Mouse (Mus musculus) embryonic facial prominence, embryonic 14.5 days (tissue): Measurements from ENCODE around the gene Slc35c2. TPM values are rescaled to one million over a fixed set of nuclear protein-coding genes. Genes with fewer than 3 reads are reported as not detected.

Experiments
- ATAC-seq: fragments of 200-750 bp; cut with Nextera tagmentation; 2 replicates; pipeline ENCODE4 v1.8.0; 2017; ENCODE audit warnings: low read depth, moderate number of reproducible peaks, moderate TSS enrichment
- DNase-seq: peaks from one replicate; pipeline ENCODE4 v3.0.0-alpha.2; 2015; ENCODE audit warnings: low spot score
- H3K27ac ChIP-seq: fragments of 300-500 bp; sonication (generic); replicated peaks from 2 replicates; pipeline ENCODE4 v1.5.1; 2014; ENCODE audit warnings: low read depth, mild to moderate bottlenecking, low read length, moderate library complexity
- H3K27me3 ChIP-seq: fragments of 300-500 bp; sonication (generic); replicated peaks from 2 replicates; pipeline ENCODE4 v1.6.1; 2014; ENCODE audit warnings: low read length; ENCODE audit not compliant: control insufficient read depth, insufficient read depth
- H3K36me3 ChIP-seq: fragments of 300-500 bp; sonication (generic); 2 replicates; pipeline ENCODE4 v1.6.1; 2014; ENCODE audit warnings: low read length, mixed read lengths; ENCODE audit not compliant: control insufficient read depth, insufficient read depth
- H3K4me1 ChIP-seq: fragments of 300-500 bp; sonication (generic); 2 replicates; pipeline ENCODE4 v1.6.1; 2014; ENCODE audit warnings: antibody characterized with exemption, low read length; ENCODE audit not compliant: control insufficient read depth, insufficient read depth
- H3K4me2 ChIP-seq: fragments of 300-500 bp; sonication (generic); 2 replicates; pipeline ENCODE4 v1.6.1; 2014; ENCODE audit warnings: low read depth, mild to moderate bottlenecking, low read length, moderate library complexity, mixed read lengths
- H3K4me3 ChIP-seq: fragments of 300-500 bp; sonication (generic); 2 replicates; pipeline ENCODE4 v1.5.1; 2014; ENCODE audit warnings: low read depth, mild to moderate bottlenecking, low read length
- H3K9ac ChIP-seq: fragments of 300-500 bp; sonication (generic); 2 replicates; pipeline ENCODE4 v1.6.1; 2014; ENCODE audit warnings: low read depth, mild to moderate bottlenecking, low read length, moderate library complexity, mixed read lengths
- H3K9me3 ChIP-seq: fragments of 300-500 bp; sonication (generic); 2 replicates; pipeline ENCODE4 v1.6.1; 2016; ENCODE audit warnings: low read length; ENCODE audit not compliant: control insufficient read depth
- WGBS: fragments of 180-500 bp; shearing (Covaris S2); extraction: QIAGEN DNeasy Blood & Tissue Kit; methylation state at CpG from one replicate; pipeline ENCODE4 v1.1.7; 2014; 5-methylcytosine and 5-hydroxymethylcytosine counted together
- polyA plus RNA-seq: library from polyadenylated mRNA; unstranded; fragments of >200 nt; fragmentation: Nextera tagmentation; extraction: Ambion mirVana; gene quantifications from 2 replicates; pipeline ENCODE4 v1.2.1, GENCODE M21; 2014

Slc35c2 gene
- polyA plus RNA-seq, 1 experiment from 2014 or later = 45.6 TPM

DNA sequence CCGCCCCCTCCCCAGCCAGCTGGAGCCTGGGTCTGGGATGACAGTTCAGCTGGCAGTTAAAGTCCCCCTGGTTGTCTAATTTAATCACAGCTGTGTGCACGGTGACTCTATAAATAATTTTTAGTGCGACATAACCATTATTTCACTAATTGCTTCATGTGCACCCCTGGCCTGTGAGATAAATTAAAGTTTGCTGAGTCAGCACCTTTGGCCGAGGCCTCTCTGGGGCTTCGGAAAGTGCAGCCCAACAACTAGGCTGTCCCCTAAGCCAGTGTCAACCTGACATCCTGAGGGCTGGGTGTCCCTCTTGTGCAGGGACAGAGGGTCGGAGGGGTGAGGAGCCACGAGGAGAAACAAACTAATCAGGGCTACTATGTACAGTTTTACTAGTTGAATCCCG, 27.8 kb downstream of the Slc35c2 start:
- no peaks in the 10 kb centered on the region for H3K36me3 ChIP-seq
- H3K9ac ChIP-seq = no peak overlapping the region
- H3K27ac ChIP-seq = no peak overlapping the region
- no peak overlapping the region for H3K4me3 ChIP-seq
- H3K4me2 ChIP-seq = no peak overlapping the region
- H3K9me3 ChIP-seq = no peaks in the 10 kb centered on the region
- WGBS = 75% methylated on average over 8 of the region's 8 CpGs
- H3K4me1 ChIP-seq = no peaks in the 10 kb centered on the region
- peaks cover 16% of the 10 kb centered on the region for H3K27me3 ChIP-seq
- no peak for ATAC-seq
- no peak for DNase-seq

DNA sequence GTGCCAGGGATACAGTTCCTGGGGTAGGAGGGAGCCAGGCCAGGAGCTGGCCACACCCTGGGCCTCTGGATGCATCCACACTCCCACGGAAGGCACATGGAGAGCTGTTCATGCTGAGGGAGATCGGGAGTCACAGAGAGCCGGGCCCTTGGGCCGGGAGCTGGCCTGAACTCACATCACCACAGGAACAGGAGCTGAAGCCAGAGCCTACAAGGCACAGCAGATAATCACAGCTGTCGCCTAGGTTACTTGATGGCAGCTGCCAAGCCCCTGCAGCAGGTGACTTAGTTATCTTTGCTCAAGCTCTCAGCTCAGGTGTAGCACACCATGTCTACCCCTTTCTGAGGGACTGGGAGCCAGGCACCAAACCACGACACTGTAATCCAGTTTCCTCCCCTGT, 29.3 kb downstream of the Slc35c2 start:
- Histone ChIP-seq H3K4me3 (no peak overlapping the region), H3K4me2 (no peak overlapping the region), H3K9me3 (no peaks in the 10 kb centered on the region), H3K4me1 (no peaks in the 10 kb centered on the region), H3K36me3 (no peaks in the 10 kb centered on the region), H3K27me3 (peaks cover 27% of the 10 kb centered on the region), H3K9ac (no peak overlapping the region), H3K27ac (no peak overlapping the region)
- ATAC-seq = no peak
- no peak for DNase-seq
- 77% methylated on average over 6 of the region's 6 CpGs for WGBS

DNA sequence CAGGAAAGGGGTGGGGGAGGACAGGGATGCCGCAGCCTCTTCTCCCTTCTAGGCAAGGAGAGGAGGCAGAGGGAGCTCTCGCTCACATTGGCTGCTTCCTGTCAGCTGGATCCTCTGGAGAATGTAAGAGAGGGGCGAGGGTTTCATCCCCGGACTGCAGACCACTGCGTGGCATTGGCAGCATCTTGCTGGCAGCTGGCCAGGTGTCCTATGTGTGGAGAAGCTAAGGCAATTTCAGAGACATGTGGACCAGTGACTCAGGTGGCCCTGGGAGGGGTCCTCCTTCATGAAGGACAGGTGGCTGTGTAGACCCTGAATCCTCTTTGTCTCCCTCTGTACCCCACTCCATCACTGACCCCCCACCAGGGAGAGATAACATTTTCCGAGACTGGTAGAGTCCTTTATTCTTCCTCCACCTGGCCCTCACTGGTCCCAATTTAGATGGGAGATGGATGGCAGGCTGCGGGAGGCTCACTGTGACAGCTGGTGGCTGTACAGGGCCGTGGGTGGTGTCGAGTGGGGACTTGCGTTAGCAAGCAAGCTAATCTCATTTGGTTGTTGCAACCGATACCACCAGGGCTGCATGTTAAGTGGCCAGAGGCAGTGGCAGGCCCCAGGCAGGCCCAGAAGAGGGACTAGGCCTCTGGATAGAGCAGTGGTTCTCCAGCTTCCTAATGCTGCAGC, 30.4 kb downstream of the Slc35c2 start:
- peaks cover 27% of the 10 kb centered on the region for H3K27me3 ChIP-seq
- no peaks in the 10 kb centered on the region for H3K36me3 ChIP-seq
- ATAC-seq = 0 out of 2 replicates have a peak, but pooled peaks have one; percentile 26
- H3K4me1 ChIP-seq = no peaks in the 10 kb centered on the region
- no peak overlapping the region for H3K4me2 ChIP-seq
- 44% methylated on average over 11 of the region's 11 CpGs for WGBS
- H3K9me3 ChIP-seq = no peaks in the 10 kb centered on the region
- no peak overlapping the region for H3K4me3 ChIP-seq
- H3K27ac ChIP-seq = no peak overlapping the region
- no peak for DNase-seq
- H3K9ac ChIP-seq = no peak overlapping the region

DNA sequence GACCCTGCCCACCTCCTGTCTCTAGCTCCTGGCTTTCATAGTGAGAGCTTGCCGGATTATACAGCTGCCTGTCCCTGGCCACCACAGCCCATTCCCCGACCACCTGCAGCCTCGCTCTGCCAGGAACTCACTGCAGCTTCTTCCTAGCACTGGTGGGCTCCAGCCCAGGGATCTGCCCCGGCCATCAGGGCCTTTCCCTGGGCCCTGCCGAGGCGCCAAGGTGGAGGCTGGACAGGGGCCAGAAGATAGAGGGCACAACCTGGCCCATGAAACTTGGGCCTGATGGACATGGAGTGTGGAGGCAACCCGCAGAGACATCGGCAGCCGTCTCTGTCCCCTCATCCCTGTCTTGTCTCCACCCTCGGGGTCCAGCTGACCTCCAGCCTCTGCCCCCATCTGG, 31.5 kb downstream of the Slc35c2 start:
- peaks cover 21% of the 10 kb centered on the region for H3K27me3 ChIP-seq

DNA sequence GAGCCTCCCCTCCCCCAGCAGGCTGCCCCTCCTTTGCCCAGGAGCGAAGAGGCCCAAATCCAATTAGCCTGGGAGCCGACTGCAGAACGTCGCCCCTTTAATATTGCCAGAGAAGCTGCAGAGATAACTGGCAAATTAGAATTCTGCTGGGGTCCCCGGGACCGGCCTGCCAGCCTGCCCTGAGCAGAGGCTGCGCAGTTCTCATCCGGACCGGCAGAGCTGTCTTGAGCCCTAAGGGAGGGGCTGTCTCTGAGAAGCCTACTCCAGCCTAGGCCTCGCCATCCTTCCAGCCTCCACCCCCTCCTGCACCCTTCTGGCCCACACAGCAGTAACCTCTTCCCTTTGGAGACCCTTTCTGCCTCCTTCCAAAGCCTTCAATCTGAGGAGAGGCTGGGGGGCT, 33.8 kb downstream of the Slc35c2 start:
- H3K27ac ChIP-seq = no peak overlapping the region
- no peak overlapping the region for H3K9ac ChIP-seq
- H3K9me3 ChIP-seq = no peaks in the 10 kb centered on the region
- ATAC-seq (no peak), DNase-seq (no peak)
- H3K4me3 ChIP-seq = no peak overlapping the region
- H3K36me3 ChIP-seq = no peaks in the 10 kb centered on the region
- WGBS = 10% methylated on average over 9 of the region's 10 CpGs
- H3K4me2 ChIP-seq = no peak overlapping the region
- H3K4me1 ChIP-seq = no peaks in the 10 kb centered on the region
- peaks cover 27% of the 10 kb centered on the region for H3K27me3 ChIP-seq

More for the DNA sequence above, 31.5 kb downstream of the Slc35c2 start:
- ATAC-seq (no peak), DNase-seq (no peak)
- H3K4me2 ChIP-seq = no peak overlapping the region
- no peaks in the 10 kb centered on the region for H3K4me1 ChIP-seq
- no peaks in the 10 kb centered on the region for H3K9me3 ChIP-seq
- H3K36me3 ChIP-seq = no peaks in the 10 kb centered on the region
- H3K27ac ChIP-seq = no peak overlapping the region
- no peak overlapping the region for H3K9ac ChIP-seq
- WGBS = 53% methylated on average over 7 of the region's 10 CpGs
- no peak overlapping the region for H3K4me3 ChIP-seq

DNA sequence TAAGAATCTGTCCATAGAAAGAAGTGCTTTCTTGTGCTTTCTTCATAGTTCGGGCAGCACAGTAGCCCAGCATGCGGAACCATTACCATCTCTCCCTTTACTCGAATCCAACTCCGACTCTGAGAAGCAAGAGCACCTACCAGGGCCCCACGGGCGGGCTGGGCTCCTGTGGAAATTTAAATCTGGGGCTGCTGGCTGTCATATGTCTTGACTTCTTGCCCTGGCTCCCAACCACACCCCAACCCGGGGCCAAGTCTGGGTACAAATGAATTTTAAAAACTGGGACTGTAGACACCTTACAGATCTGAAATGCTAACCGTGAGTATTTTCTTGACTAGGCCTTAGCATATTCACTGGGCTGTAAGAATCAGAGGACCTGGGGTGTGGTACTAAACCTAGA, 34.4 kb downstream of the Slc35c2 start:
- WGBS = 70% methylated on average over 8 of the region's 8 CpGs
- no peaks in the 10 kb centered on the region for H3K4me1 ChIP-seq
- ATAC-seq = no peak
- no peak overlapping the region for H3K4me3 ChIP-seq
- H3K27ac ChIP-seq = no peak overlapping the region
- H3K9me3 ChIP-seq = no peaks in the 10 kb centered on the region
- peaks cover 27% of the 10 kb centered on the region for H3K27me3 ChIP-seq
- no peak overlapping the region for H3K9ac ChIP-seq
- H3K4me2 ChIP-seq = no peak overlapping the region
- no peaks in the 10 kb centered on the region for H3K36me3 ChIP-seq
- no peak for DNase-seq

DNA sequence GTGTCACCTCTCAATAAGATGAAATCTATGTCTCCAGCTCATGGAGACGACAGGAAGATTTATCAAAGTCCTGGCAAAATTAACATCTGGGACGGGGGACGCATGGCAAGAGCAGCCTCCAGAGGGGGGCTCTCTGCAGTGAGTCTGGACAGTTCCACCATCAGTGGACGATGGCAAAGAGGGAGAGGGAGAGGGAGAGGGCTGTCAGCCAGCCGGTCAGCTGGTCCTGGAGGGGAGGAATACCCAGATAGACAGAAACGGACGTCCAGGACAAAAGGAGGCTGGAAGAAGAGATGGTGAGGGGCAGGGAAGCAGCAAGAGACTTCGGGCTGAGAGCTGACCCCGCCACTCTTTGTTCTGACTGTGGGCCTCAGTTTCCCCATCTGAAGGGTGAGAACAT, 34.9 kb downstream of the Slc35c2 start:
- H3K4me2 ChIP-seq = no peak overlapping the region
- H3K9ac ChIP-seq = no peak overlapping the region
- no peaks in the 10 kb centered on the region for H3K4me1 ChIP-seq
- H3K9me3 ChIP-seq = no peaks in the 10 kb centered on the region
- DNase-seq = no peak
- peaks cover 27% of the 10 kb centered on the region for H3K27me3 ChIP-seq
- H3K36me3 ChIP-seq = no peaks in the 10 kb centered on the region
- ATAC-seq = no peak
- no peak overlapping the region for H3K4me3 ChIP-seq
- H3K27ac ChIP-seq = no peak overlapping the region
- WGBS = 55% methylated on average over 9 of the region's 9 CpGs

DNA sequence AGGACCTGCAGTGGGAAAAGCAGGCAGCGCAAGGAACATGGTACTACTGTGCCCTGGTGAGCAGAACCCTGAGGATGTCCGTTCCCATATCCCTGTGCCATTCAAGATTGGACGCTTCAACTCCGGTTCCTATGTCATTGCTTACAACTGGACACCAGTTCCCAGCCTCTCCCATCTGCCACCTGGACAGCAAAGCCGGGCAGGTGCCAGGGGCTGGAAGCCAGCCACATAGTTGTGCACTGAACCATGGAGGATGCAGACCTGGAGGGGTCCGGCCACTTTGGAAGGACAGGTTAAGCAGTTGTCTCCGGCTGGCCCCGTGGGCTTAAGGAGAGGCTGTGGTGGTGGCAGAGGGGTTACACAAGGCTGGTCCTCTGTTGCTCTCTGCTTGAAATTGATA, 35.3 kb downstream of the Slc35c2 start:
- Histone ChIP-seq H3K27me3 (peaks cover 31% of the 10 kb centered on the region), H3K27ac (no peak overlapping the region), H3K4me2 (no peak overlapping the region), H3K9ac (no peak overlapping the region), H3K9me3 (no peaks in the 10 kb centered on the region), H3K36me3 (no peaks in the 10 kb centered on the region), H3K4me3 (no peak overlapping the region), H3K4me1 (no peaks in the 10 kb centered on the region)
- DNase-seq = no peak
- 63% methylated on average over 8 of the region's 8 CpGs for WGBS
- no peak for ATAC-seq

DNA sequence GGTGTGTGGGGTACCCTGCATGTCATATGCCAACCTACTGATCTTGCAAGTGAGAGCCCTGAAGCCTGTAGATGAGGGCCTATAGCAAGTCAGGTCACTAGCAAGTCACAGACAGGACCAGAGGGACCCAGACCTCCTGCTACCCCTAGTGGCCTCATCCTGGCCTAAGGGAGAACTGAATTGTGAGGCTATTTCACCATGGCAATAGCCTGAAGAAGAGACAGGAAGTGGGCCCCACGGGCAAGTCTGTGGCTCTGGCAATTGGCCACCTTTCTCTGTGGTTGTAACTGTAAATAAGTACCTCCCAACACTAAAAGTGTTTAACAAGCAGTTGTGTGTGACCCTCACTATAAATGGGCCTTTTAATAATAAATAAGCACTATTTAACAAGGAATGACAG, 36.8 kb downstream of the Slc35c2 start:
- Histone ChIP-seq H3K27ac (no peak overlapping the region), H3K4me3 (no peak overlapping the region), H3K36me3 (no peaks in the 10 kb centered on the region), H3K9me3 (no peaks in the 10 kb centered on the region), H3K4me2 (no peak overlapping the region), H3K9ac (no peak overlapping the region), H3K27me3 (peaks cover 33% of the 10 kb centered on the region), H3K4me1 (no peaks in the 10 kb centered on the region)
- WGBS = 20% methylated on average over 1 of the region's 1 CpGs
- DNase-seq = no peak
- no peak for ATAC-seq
